Mouse (Mus musculus) MEL (cell line): ENCODE results near the gene Med16. TPM values are rescaled to one million over a fixed set of nuclear protein-coding genes. Genes with fewer than 3 reads are reported as not detected.

Source experiments
- DNase-seq: peaks from one replicate; pipeline ENCODE4 v3.0.0; 2011; ENCODE audit warnings: low read depth, low spot score
- H3K27ac ChIP-seq: 2 replicates; pipeline ENCODE4 v1.5.1; 2012; ENCODE audit warnings: low read depth, mild to moderate bottlenecking, control low read depth, low read length, moderate library complexity; ENCODE audit not compliant: control insufficient read depth
- H3K27me3 ChIP-seq, 2 experiments: fragments of 150-350 bp in 1 of 2; sonication (generic) in 1 of 2; 2 replicates each; pipeline ENCODE4 v1.6.1; 2012; ENCODE audit warnings: low read length in 2 of 2, mild to moderate bottlenecking in 2 of 2, improper control_type of control experiment in 1 of 2, moderate library complexity in 1 of 2; ENCODE audit not compliant: insufficient read depth in 2 of 2, control insufficient read depth in 1 of 2
- H3K36me3 ChIP-seq, 2 experiments: 2 replicates each; pipeline ENCODE4 v1.6.1; 2012 to 2014; ENCODE audit warnings: low read length in 2 of 2, improper control_type of control experiment in 1 of 2, inconsistent platforms in 1 of 2, mild to moderate bottlenecking in 1 of 2; ENCODE audit not compliant: insufficient read depth in 2 of 2, control insufficient read depth in 1 of 2
- H3K4me1 ChIP-seq, 2 experiments: fragments of 150-350 bp in 1 of 2; sonication (generic) in 1 of 2; 2 replicates each; pipeline ENCODE4 v1.6.1; 2012; ENCODE audit warnings: low read length in 2 of 2, improper control_type of control experiment in 1 of 2, mild to moderate bottlenecking in 1 of 2; ENCODE audit not compliant: insufficient read depth in 2 of 2, control insufficient read depth in 1 of 2
- H3K4me3 ChIP-seq, 2 experiments: fragments of 150-350 bp in 1 of 2; sonication (generic) in 1 of 2; 2 replicates each; pipeline ENCODE4 v1.5.1; 2012; ENCODE audit warnings: low read depth in 2 of 2, low read length in 2 of 2, mild to moderate bottlenecking in 2 of 2, moderate library complexity in 2 of 2, control low read depth in 1 of 2, improper control_type of control experiment in 1 of 2; ENCODE audit not compliant: control insufficient read depth in 1 of 2, insufficient read depth in 1 of 2
- H3K79me2 ChIP-seq: 2 replicates; pipeline ENCODE4 v1.6.1; 2012; ENCODE audit warnings: mild to moderate bottlenecking, low read length, moderate library complexity; ENCODE audit not compliant: control insufficient read depth, poor library complexity, insufficient read depth
- H3K9ac ChIP-seq: 2 replicates; pipeline ENCODE4 v1.6.1; 2012; ENCODE audit warnings: low read depth, mild to moderate bottlenecking, control low read depth, low read length, moderate library complexity; ENCODE audit not compliant: control insufficient read depth, poor library complexity, severe bottlenecking
- H3K9me3 ChIP-seq: fragments of 150-350 bp; sonication (generic); replicated peaks from 2 replicates; pipeline ENCODE4 v1.6.1; 2012; ENCODE audit warnings: mild to moderate bottlenecking, low read length, improper control_type of control experiment, moderate library complexity; ENCODE audit not compliant: insufficient read depth
- BHLHE40 ChIP-seq: IDR thresholded peaks from 2 replicates; pipeline ENCODE4 v1.6.1; 2012; ENCODE audit warnings: low read depth, mild to moderate bottlenecking, inconsistent platforms, low read length, improper control_type of control experiment, borderline replicate concordance
- CHD1 ChIP-seq: IDR thresholded peaks from 2 replicates; pipeline ENCODE4 v1.6.1; 2012; ENCODE audit warnings: low read depth, mild to moderate bottlenecking, inconsistent platforms, low read length, improper control_type of control experiment
- CTCF ChIP-seq, 3 experiments: IDR thresholded peaks in 2 of 3; conservative IDR thresholded peaks in 1 of 3; 2 replicates each; pipeline ENCODE4 v1.5.1; 2011 to 2012; ENCODE audit warnings: low read length in 3 of 3, low read depth in 2 of 3, mild to moderate bottlenecking in 2 of 3, improper control_type of control experiment in 1 of 3, inconsistent platforms in 1 of 3, mixed read lengths in 1 of 3, moderate library complexity in 1 of 3; ENCODE audit not compliant: control insufficient read depth in 1 of 3, insufficient read depth in 1 of 3, poor library complexity in 1 of 3, severe bottlenecking in 1 of 3
- E2F4 ChIP-seq: IDR thresholded peaks from 2 replicates; pipeline ENCODE4 v1.6.1; 2011; ENCODE audit warnings: low read depth, low read length, improper control_type of control experiment, borderline replicate concordance
- EP300 ChIP-seq, 2 experiments: IDR thresholded peaks; 2 replicates each; pipeline ENCODE4 v1.6.1; 2011; ENCODE audit warnings: improper control_type of control experiment in 2 of 2, low read length in 2 of 2, low read depth in 1 of 2, mild to moderate bottlenecking in 1 of 2
- ETS1 ChIP-seq: IDR thresholded peaks from 2 replicates; pipeline ENCODE4 v1.6.1; 2012; ENCODE audit warnings: low read depth, mild to moderate bottlenecking, inconsistent platforms, low read length, improper control_type of control experiment, moderate library complexity
- KAT2A ChIP-seq: conservative IDR thresholded peaks from 2 replicates; pipeline ENCODE4 v1.6.1; 2012; ENCODE audit warnings: low read depth, low read length, improper control_type of control experiment, inconsistent platforms
- MAFK ChIP-seq: IDR thresholded peaks from 2 replicates; pipeline ENCODE4 v1.6.1; 2011; ENCODE audit warnings: low read depth, mild to moderate bottlenecking, low read length, improper control_type of control experiment, borderline replicate concordance
- MAX ChIP-seq: IDR thresholded peaks from 2 replicates; pipeline ENCODE4 v1.6.1; 2011; ENCODE audit warnings: low read length, improper control_type of control experiment
- MEF2A ChIP-seq: IDR thresholded peaks from 2 replicates; pipeline ENCODE4 v1.6.1; 2014; ENCODE audit warnings: low read depth, mild to moderate bottlenecking, inconsistent platforms, low read length, improper control_type of control experiment; ENCODE audit not compliant: poor library complexity, insufficient replicate concordance, severe bottlenecking; ENCODE audit errors: extremely low read depth
- MXI1 ChIP-seq: IDR thresholded peaks from 2 replicates; pipeline ENCODE4 v1.6.1; 2011; ENCODE audit warnings: mild to moderate bottlenecking, low read depth, low read length, improper control_type of control experiment
- MYB ChIP-seq: IDR thresholded peaks from 2 replicates; pipeline ENCODE4 v1.6.1; 2011; ENCODE audit warnings: mild to moderate bottlenecking, low read depth, low read length, improper control_type of control experiment
- MYC ChIP-seq: IDR thresholded peaks from 2 replicates; pipeline ENCODE4 v1.6.1; 2011; ENCODE audit warnings: low read depth, mild to moderate bottlenecking, low read length, improper control_type of control experiment, moderate library complexity
- NELFE ChIP-seq: IDR thresholded peaks from 2 replicates; pipeline ENCODE4 v1.6.1; 2011; ENCODE audit warnings: low read depth, low read length, improper control_type of control experiment
- POLR2AphosphoS2 ChIP-seq: IDR thresholded peaks from 2 replicates; pipeline ENCODE4 v1.6.1; 2011; ENCODE audit warnings: low read length, improper control_type of control experiment
- POLR2AphosphoS5 ChIP-seq: IDR thresholded peaks from 2 replicates; pipeline ENCODE4 v1.6.1; 2012; ENCODE audit warnings: low read depth, borderline replicate concordance, mild to moderate bottlenecking, inconsistent platforms, low read length, moderate library complexity, mixed read lengths
- RAD21 ChIP-seq: IDR thresholded peaks from 2 replicates; pipeline ENCODE4 v1.6.1; 2011; ENCODE audit warnings: mild to moderate bottlenecking, low read depth, low read length, improper control_type of control experiment
- SIN3A ChIP-seq: IDR thresholded peaks from 2 replicates; pipeline ENCODE4 v1.6.1; 2012; ENCODE audit warnings: low read length, improper control_type of control experiment, inconsistent platforms
- SMC3 ChIP-seq: IDR thresholded peaks from 2 replicates; pipeline ENCODE4 v1.6.1; 2011; ENCODE audit warnings: low read depth, low read length, improper control_type of control experiment
- TCF12 ChIP-seq: IDR thresholded peaks from 2 replicates; pipeline ENCODE4 v1.6.1; 2014; ENCODE audit warnings: low read depth, mild to moderate bottlenecking, inconsistent platforms, low read length, improper control_type of control experiment, moderate library complexity
- USF1 ChIP-seq: IDR thresholded peaks from 2 replicates; pipeline ENCODE4 v1.6.1; 2014; ENCODE audit warnings: low read depth, mild to moderate bottlenecking, inconsistent platforms, low read length, improper control_type of control experiment, moderate library complexity
- USF2 ChIP-seq, 2 experiments: IDR thresholded peaks; 2 replicates each; pipeline ENCODE4 v1.6.1; 2011 to 2012; ENCODE audit warnings: improper control_type of control experiment in 2 of 2, low read length in 2 of 2, borderline replicate concordance in 1 of 2, inconsistent platforms in 1 of 2, low read depth in 1 of 2, mild to moderate bottlenecking in 1 of 2; ENCODE audit not compliant: insufficient read depth in 1 of 2
- ZC3H11A ChIP-seq: IDR thresholded peaks from 2 replicates; pipeline ENCODE4 v1.6.1; 2012; ENCODE audit warnings: low read depth, mild to moderate bottlenecking, inconsistent platforms, low read length, improper control_type of control experiment
- ZKSCAN1 ChIP-seq: IDR thresholded peaks from 2 replicates; pipeline ENCODE4 v1.6.1; 2012; ENCODE audit warnings: low read depth, mild to moderate bottlenecking, inconsistent platforms, low read length, improper control_type of control experiment, moderate library complexity
- ZMIZ1 ChIP-seq: IDR thresholded peaks from 2 replicates; pipeline ENCODE4 v1.6.1; 2012; ENCODE audit warnings: low read depth, mild to moderate bottlenecking, inconsistent platforms, low read length, improper control_type of control experiment, moderate library complexity
- ZNF384 ChIP-seq: IDR thresholded peaks from 2 replicates; pipeline ENCODE4 v1.6.1; 2012; ENCODE audit warnings: low read depth, mild to moderate bottlenecking, inconsistent platforms, low read length, improper control_type of control experiment
- polyA plus RNA-seq, 2 experiments: library from polyadenylated mRNA; stranded (reverse) in 1 of 2; unstranded in 1 of 2; fragments of >175 nt in 1 of 2; fragments of >200 nt in 1 of 2; gene quantifications; 2 replicates each; pipeline versions ENCODE4 v1.2.1 to v1.2.4; 2012; ENCODE audit warnings: low replicate concordance in 2 of 2, low read depth in 1 of 2; ENCODE audit not compliant: insufficient read length in 2 of 2, insufficient read depth in 1 of 2, missing spikeins in 1 of 2
- total RNA-seq: library from RNA; depleted of rRNA; stranded (reverse); fragments of 300-350 nt; gene quantifications from 2 replicates; pipeline ENCODE4 v1.2.3, GENCODE M21; 2012

Med16 gene
- total and polyA plus RNA-seq, 3 experiments: 17.3 to 41.2 TPM; not detected in 1

- DNase-seq: peak; percentile 65
- TF ChIP-seq SIN3A (0 out of 2 replicates have a peak, but pooled peaks have one; percentile 10), CHD1 (no peak), MAX (no peak), SMC3 (no peak), CTCF (IDR thresholded peaks at IDR 0.05 in 2 of 3, conservative IDR thresholded peaks at IDR 0.05 in 1 of 3; ENCODE audit: control insufficient read depth in 1 of 3, insufficient read depth in 1 of 3, low read depth in 2 of 3, low read length in 3 of 3, poor library complexity in 1 of 3, severe bottlenecking in 1 of 3) (no peak), TCF12 (no peak), USF1 (0 out of 2 replicates have a peak, but pooled peaks have one; percentile 18), NELFE (0 out of 2 replicates have a peak, but pooled peaks have one; percentile 21), USF2 (IDR thresholded peaks at IDR 0.05; ENCODE audit: borderline replicate concordance in 1 of 2, insufficient read depth in 1 of 2, low read depth in 1 of 2, low read length in 2 of 2) (no peak), POLR2AphosphoS2 (peak; percentile 23; the same call in 1 of the 2 replicates), MAFK (no peak)
- TF ChIP-seq, all 39 proteins: peak for 4
- Histone ChIP-seq H3K79me2 (peaks cover 73% of the 10 kb centered on the region), H3K9me3 (no peaks in the 10 kb centered on the region), H3K27me3 (no peaks in the 10 kb centered on the region), H3K27ac (peak overlapping the region; percentile 99), H3K4me3 (peak overlapping the region; percentile 77 to 99), H3K4me1 (peaks cover 2 to 33% of the 10 kb centered on the region in 2 experiments; a peak in 3 of 4 replicates), H3K36me3 (peaks cover 8 to 28% of the 10 kb centered on the region in 2 experiments), H3K9ac (peak overlapping the region; percentile 100)
These were observed 53.1 kb downstream of the Med16 start for GRCm38 (mm10) chr10:79855558-79856184.

- DNase-seq: peak; percentile 84
- Histone ChIP-seq H3K36me3 (peaks cover 5 to 32% of the 10 kb centered on the region in 2 experiments), H3K9me3 (no peaks in the 10 kb centered on the region), H3K79me2 (peaks cover 71% of the 10 kb centered on the region), H3K4me1 (peaks cover 2 to 37% of the 10 kb centered on the region in 2 experiments; a peak in 3 of 4 replicates), H3K27ac (peak overlapping the region; percentile 99), H3K27me3 (no peaks in the 10 kb centered on the region), H3K9ac (peak overlapping the region; percentile 100), H3K4me3 (peak overlapping the region; percentile 77 to 99)
- TF ChIP-seq MYC (peak; percentile 80), ZC3H11A (no peak), MYB (no peak), USF1 (no peak), MEF2A (no peak), ZMIZ1 (peak; percentile 66; the same call in 1 of the 2 replicates), USF2 (IDR thresholded peaks at IDR 0.05; ENCODE audit: borderline replicate concordance in 1 of 2, insufficient read depth in 1 of 2, low read depth in 1 of 2, low read length in 2 of 2) (no peak), POLR2AphosphoS5 (no peak), E2F4 (no peak), ZKSCAN1 (no peak), ETS1 (no peak), RAD21 (no peak), ZNF384 (no peak), TCF12 (no peak), BHLHE40 (no peak), SMC3 (no peak), EP300 (IDR thresholded peaks at IDR 0.05; ENCODE audit: low read depth in 1 of 2, low read length in 2 of 2) (no peak), SIN3A (peak; percentile 44), MXI1 (peak; percentile 65; the same call in 1 of the 2 replicates), KAT2A (no peak), CTCF (IDR thresholded peaks at IDR 0.05 in 2 of 3, conservative IDR thresholded peaks at IDR 0.05 in 1 of 3; ENCODE audit: control insufficient read depth in 1 of 3, insufficient read depth in 1 of 3, low read depth in 2 of 3, low read length in 3 of 3, poor library complexity in 1 of 3, severe bottlenecking in 1 of 3) (no peak), MAX (peak; percentile 65; the same call in 1 of the 2 replicates)
These were observed 53.8 kb downstream of the Med16 start for GRCm38 (mm10) chr10:79854801-79855541.
